Mouse (Mus musculus) small intestine, adult 2 months (tissue): ENCODE data around the gene Izumo1r.

Source experiments
- CTCF ChIP-seq: fragments of 200-500 bp; IDR thresholded peaks from 2 replicates; pipeline ENCODE4 v1.5.1; 2012; ENCODE audit warnings: low read depth, mild to moderate bottlenecking, control low read depth, inconsistent platforms, low read length, moderate library complexity, mixed read lengths; ENCODE audit not compliant: insufficient replicate concordance, insufficient read length; ENCODE audit errors: extremely low read depth
- POLR2A ChIP-seq: fragments of 200-500 bp; IDR thresholded peaks from 2 replicates; pipeline ENCODE4 v1.6.1; 2012; ENCODE audit warnings: low read depth, mild to moderate bottlenecking, control low read depth, inconsistent platforms, low read length, moderate library complexity

- no peak for TF ChIP-seq CTCF
- TF ChIP-seq POLR2A: no peak
Observed at GRCm38 (mm10) chr9:14897102-14897501, 6.6 kb downstream of the Izumo1r start.
